Mouse (Mus musculus) urinary bladder, postnatal 4 days (tissue): ENCODE results near the gene Prm1.

Source experiments
- DNase-seq, 2 experiments: peaks; one replicate each; pipeline ENCODE4 v3.0.0; 2021 to 2022; ENCODE audit warnings: low spot score in 2 of 2

Gene Prm1

GRCm38 (mm10) chr16:10783152-10783434 lies 22.5 kb downstream of the Prm1 start:
- no peak for DNase-seq

- no peak for DNase-seq
Observed at GRCm38 (mm10) chr16:10782377-10783151, 23.1 kb downstream of the Prm1 start.

- DNase-seq = no peak
Observed at GRCm38 (mm10) chr16:10781862-10782371, 23.7 kb downstream of the Prm1 start.

- DNase-seq = no peak
Observed at GRCm38 (mm10) chr16:10780631-10781120, 25.0 kb downstream of the Prm1 start.

GRCm38 (mm10) chr16:10777579-10778160 lies 28.0 kb downstream of the Prm1 start:
- no peak for DNase-seq

- no peak for DNase-seq
Observed at GRCm38 (mm10) chr16:10776322-10776721, 29.3 kb downstream of the Prm1 start.

- no peak for DNase-seq
Observed at GRCm38 (mm10) chr16:10774726-10775125, 30.9 kb downstream of the Prm1 start.

GRCm38 (mm10) chr16:10773543-10773942 lies 32.1 kb downstream of the Prm1 start:
- no peak for DNase-seq

- DNase-seq = no peak
Observed at GRCm38 (mm10) chr16:10771769-10772510, 33.7 kb downstream of the Prm1 start.

- DNase-seq = no peak
Observed at GRCm38 (mm10) chr16:10770531-10771325, 34.9 kb downstream of the Prm1 start.

- DNase-seq = no peak
Observed at GRCm38 (mm10) chr16:10769661-10770060, 36.0 kb downstream of the Prm1 start.

- DNase-seq = no peak
Observed at GRCm38 (mm10) chr16:10768821-10769220, 36.8 kb downstream of the Prm1 start.

GRCm38 (mm10) chr16:10767158-10767557 lies 38.5 kb downstream of the Prm1 start:
- peak in 1 of 2 experiments; percentile 74 for DNase-seq

GRCm38 (mm10) chr16:10764323-10764722 lies 41.3 kb downstream of the Prm1 start:
- no peak for DNase-seq

GRCm38 (mm10) chr16:10763540-10764264 lies 41.9 kb downstream of the Prm1 start:
- no peak for DNase-seq

GRCm38 (mm10) chr16:10762569-10763180 lies 43.0 kb downstream of the Prm1 start:
- DNase-seq = no peak

GRCm38 (mm10) chr16:10761182-10761581 lies 44.5 kb downstream of the Prm1 start:
- no peak for DNase-seq

GRCm38 (mm10) chr16:10756168-10756567 lies 49.5 kb downstream of the Prm1 start:
- no peak for DNase-seq

GRCm38 (mm10) chr16:10754521-10755296 lies 50.9 kb downstream of the Prm1 start:
- DNase-seq = no peak

GRCm38 (mm10) chr16:10749824-10750223 lies 55.8 kb downstream of the Prm1 start:
- DNase-seq = no peak
